Mouse (Mus musculus): ENCODE results near the gene Cdhr3.

The Cdhr3 gene

GRCm38 (mm10) chr12:33101627-33102026, 9.0 kb upstream of the Cdhr3 start:
- H3K27me3 ChIP-seq (ENCODE audit: insufficient read depth, low read length): no peaks in the 10 kb centered on the region
- TF ChIP-seq NANOG (IDR thresholded peaks at IDR 0.05; ENCODE audit: borderline replicate concordance, low read length) (no peak), POU5F1 (IDR thresholded peaks at IDR 0.05; ENCODE audit: borderline replicate concordance, low read length) (no peak), CTCF (conservative IDR thresholded peaks at IDR 0.05; ENCODE audit: low read length) (no peak)

DNA sequence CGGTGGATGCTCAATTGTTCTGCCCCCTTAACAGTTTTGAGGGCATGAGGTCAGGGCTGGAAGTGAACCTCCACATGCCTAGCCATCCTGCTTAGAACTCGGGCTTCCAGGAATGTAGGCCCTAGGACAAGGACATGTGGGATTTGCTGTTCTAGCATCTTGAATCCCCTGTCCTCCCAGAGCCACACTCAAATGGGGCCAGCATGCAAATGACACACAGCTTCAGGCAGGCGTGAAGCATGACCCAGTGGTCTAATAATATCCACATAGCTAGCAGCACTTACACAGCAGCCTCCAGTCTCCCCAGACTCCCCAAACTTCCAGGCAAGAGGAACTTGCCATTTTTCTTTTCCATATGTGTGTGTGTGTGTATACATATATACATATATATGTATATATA, 3.3 kb upstream of the Cdhr3 start:
- H3K4me1 ChIP-seq (replicated peaks; ENCODE audit: low read depth, low read length): no peaks in the 10 kb centered on the region
- H3K36me3 ChIP-seq (ENCODE audit: insufficient read depth, low read length): no peaks in the 10 kb centered on the region
- TF ChIP-seq POU5F1 (IDR thresholded peaks at IDR 0.05; ENCODE audit: borderline replicate concordance, low read length) (no peak), NANOG (IDR thresholded peaks at IDR 0.05; ENCODE audit: borderline replicate concordance, low read length) (no peak), CTCF (conservative IDR thresholded peaks at IDR 0.05; ENCODE audit: low read length) (no peak)
- no peaks in the 10 kb centered on the region for H3K9me3 ChIP-seq (ENCODE audit: low read length)
- no peak overlapping the region for H3K4me3 ChIP-seq (replicated peaks; ENCODE audit: low read length)
- peaks cover 5% of the 10 kb centered on the region; the same call in 1 of the 2 replicates for H3K27me3 ChIP-seq (ENCODE audit: insufficient read depth, low read length)

More at GRCm38 (mm10) chr12:33101627-33102026, 9.0 kb upstream of the Cdhr3 start:
- Histone ChIP-seq H3K4me1 (replicated peaks; ENCODE audit: low read depth, low read length) (no peaks in the 10 kb centered on the region), H3K9me3 (ENCODE audit: low read length) (peaks cover 50% of the 10 kb centered on the region), H3K36me3 (ENCODE audit: insufficient read depth, low read length) (no peaks in the 10 kb centered on the region), H3K4me3 (replicated peaks; ENCODE audit: low read length) (no peak overlapping the region)

GRCm38 (mm10) chr12:33092196-33092595, 479 bp downstream of the Cdhr3 start:
- H3K27me3 ChIP-seq (ENCODE audit: insufficient read depth, low read length): peaks cover 5% of the 10 kb centered on the region; the same call in 1 of the 2 replicates
- TF ChIP-seq NANOG (IDR thresholded peaks at IDR 0.05; ENCODE audit: borderline replicate concordance, low read length) (no peak), POU5F1 (IDR thresholded peaks at IDR 0.05; ENCODE audit: borderline replicate concordance, low read length) (no peak), CTCF (conservative IDR thresholded peaks at IDR 0.05; ENCODE audit: low read length) (no peak)

DNA sequence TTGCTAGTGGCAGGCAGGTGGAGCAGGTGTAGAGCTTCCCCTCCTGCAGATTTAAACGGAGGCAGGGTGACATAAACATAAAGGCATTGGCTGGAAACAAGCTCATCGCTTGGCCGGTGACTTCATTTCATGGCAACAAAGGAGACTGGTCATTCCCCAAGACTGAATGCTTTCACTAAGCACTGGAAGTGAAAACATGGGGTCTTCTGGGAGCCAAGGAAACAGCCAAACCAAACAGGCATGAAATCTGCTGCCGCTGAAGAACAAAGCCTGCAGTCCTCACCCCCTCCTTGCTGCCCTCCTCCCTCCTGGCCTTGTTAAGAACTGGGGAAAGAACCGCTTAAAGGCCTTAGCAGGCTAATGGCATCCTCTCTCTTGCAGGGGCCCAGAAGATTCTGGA, 6.5 kb downstream of the Cdhr3 start:
- Histone ChIP-seq H3K4me3 (replicated peaks; ENCODE audit: low read length) (no peak overlapping the region), H3K9me3 (ENCODE audit: low read length) (no peaks in the 10 kb centered on the region), H3K27me3 (ENCODE audit: insufficient read depth, low read length) (peaks cover 6% of the 10 kb centered on the region), H3K4me1 (replicated peaks; ENCODE audit: low read depth, low read length) (no peaks in the 10 kb centered on the region), H3K36me3 (ENCODE audit: insufficient read depth, low read length) (no peaks in the 10 kb centered on the region)
- no peak for TF ChIP-seq NANOG (IDR thresholded peaks at IDR 0.05; ENCODE audit: borderline replicate concordance, low read length)
- TF ChIP-seq POU5F1 (IDR thresholded peaks at IDR 0.05; ENCODE audit: borderline replicate concordance, low read length): no peak
- TF ChIP-seq CTCF (conservative IDR thresholded peaks at IDR 0.05; ENCODE audit: low read length): no peak

More at GRCm38 (mm10) chr12:33092196-33092595, 479 bp downstream of the Cdhr3 start:
- H3K36me3 ChIP-seq (ENCODE audit: insufficient read depth, low read length): no peaks in the 10 kb centered on the region
- no peaks in the 10 kb centered on the region for H3K4me1 ChIP-seq (replicated peaks; ENCODE audit: low read depth, low read length)
- no peak overlapping the region for H3K4me3 ChIP-seq (replicated peaks; ENCODE audit: low read length)
- H3K9me3 ChIP-seq (ENCODE audit: low read length): no peaks in the 10 kb centered on the region

DNA sequence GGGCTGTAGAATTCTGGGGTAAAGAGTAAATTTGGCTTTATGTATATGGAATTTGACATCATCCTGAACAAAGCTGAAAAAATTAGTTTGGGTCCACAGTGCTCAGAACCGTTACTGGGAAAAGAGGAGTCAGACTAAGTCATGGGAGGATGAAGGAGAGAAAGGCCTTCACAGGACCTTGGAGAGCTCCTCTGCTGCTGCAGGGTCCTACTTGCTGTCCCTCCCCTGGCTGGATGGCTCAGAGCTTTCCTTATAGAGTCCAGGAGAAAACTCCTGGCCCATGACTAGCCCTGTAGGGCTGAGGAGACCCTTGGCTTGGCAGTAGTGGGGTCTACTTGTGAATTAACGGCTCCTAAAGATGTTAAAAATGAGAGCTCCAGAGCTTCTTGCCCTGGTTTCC, 8.0 kb downstream of the Cdhr3 start:
- Histone ChIP-seq H3K4me1 (replicated peaks; ENCODE audit: low read depth, low read length) (no peaks in the 10 kb centered on the region), H3K36me3 (ENCODE audit: insufficient read depth, low read length) (no peaks in the 10 kb centered on the region), H3K9me3 (ENCODE audit: low read length) (no peaks in the 10 kb centered on the region), H3K27me3 (ENCODE audit: insufficient read depth, low read length) (peaks cover 10% of the 10 kb centered on the region), H3K4me3 (replicated peaks; ENCODE audit: low read length) (no peak overlapping the region)
- no peak for TF ChIP-seq NANOG (IDR thresholded peaks at IDR 0.05; ENCODE audit: borderline replicate concordance, low read length)

- H3K9me3 ChIP-seq (ENCODE audit: low read length): no peaks in the 10 kb centered on the region
- TF ChIP-seq POU5F1 (IDR thresholded peaks at IDR 0.05; ENCODE audit: borderline replicate concordance, low read length) (no peak), NANOG (IDR thresholded peaks at IDR 0.05; ENCODE audit: borderline replicate concordance, low read length) (no peak)
- no peaks in the 10 kb centered on the region for H3K36me3 ChIP-seq (ENCODE audit: insufficient read depth, low read length)
Observed at GRCm38 (mm10) chr12:33083362-33083761, 9.3 kb downstream of the Cdhr3 start.

GRCm38 (mm10) chr12:33076309-33076708, 16.4 kb downstream of the Cdhr3 start:
- H3K4me3 ChIP-seq (replicated peaks; ENCODE audit: low read length): no peak overlapping the region
- H3K9me3 ChIP-seq (ENCODE audit: low read length): no peaks in the 10 kb centered on the region
- H3K4me1 ChIP-seq (replicated peaks; ENCODE audit: low read depth, low read length): peaks cover 16% of the 10 kb centered on the region
- TF ChIP-seq CTCF (conservative IDR thresholded peaks at IDR 0.05; ENCODE audit: low read length) (no peak), POU5F1 (IDR thresholded peaks at IDR 0.05; ENCODE audit: borderline replicate concordance, low read length) (no peak), NANOG (IDR thresholded peaks at IDR 0.05; ENCODE audit: borderline replicate concordance, low read length) (no peak)
- peaks cover 10% of the 10 kb centered on the region for H3K27me3 ChIP-seq (ENCODE audit: insufficient read depth, low read length)
- H3K36me3 ChIP-seq (ENCODE audit: insufficient read depth, low read length): no peaks in the 10 kb centered on the region

More at GRCm38 (mm10) chr12:33083362-33083761, 9.3 kb downstream of the Cdhr3 start:
- Histone ChIP-seq H3K4me1 (replicated peaks; ENCODE audit: low read depth, low read length) (no peaks in the 10 kb centered on the region), H3K27me3 (ENCODE audit: insufficient read depth, low read length) (peaks cover 15% of the 10 kb centered on the region), H3K4me3 (replicated peaks; ENCODE audit: low read length) (no peak overlapping the region)

- no peaks in the 10 kb centered on the region for H3K36me3 ChIP-seq (ENCODE audit: insufficient read depth, low read length)
- peaks cover 16% of the 10 kb centered on the region for H3K4me1 ChIP-seq (replicated peaks; ENCODE audit: low read depth, low read length)
- no peak for TF ChIP-seq POU5F1 (IDR thresholded peaks at IDR 0.05; ENCODE audit: borderline replicate concordance, low read length)
- no peak for TF ChIP-seq NANOG (IDR thresholded peaks at IDR 0.05; ENCODE audit: borderline replicate concordance, low read length)
- no peak for TF ChIP-seq CTCF (conservative IDR thresholded peaks at IDR 0.05; ENCODE audit: low read length)
- 0 out of 2 replicates have a peak, but pooled peaks cover 4% of the 10 kb centered on the region for H3K9me3 ChIP-seq (ENCODE audit: low read length)
- H3K4me3 ChIP-seq (replicated peaks; ENCODE audit: low read length): no peak overlapping the region
- no peaks in the 10 kb centered on the region; the same call in 1 of the 2 replicates for H3K27me3 ChIP-seq (ENCODE audit: insufficient read depth, low read length)
Observed at GRCm38 (mm10) chr12:33071901-33072672, 20.6 kb downstream of the Cdhr3 start.
